Mouse (Mus musculus) B cell, adult (primary cell): ENCODE results near the gene Ppm1f. TPM values are rescaled to one million over a fixed set of nuclear protein-coding genes. Genes with fewer than 3 reads are reported as not detected.

Experiments
- total RNA-seq: library from RNA; stranded (reverse); gene quantifications from 4 replicates; pipeline ENCODE4 v1.2.4, GENCODE M21; 2023; ENCODE audit not compliant: inconsistent age

Ppm1f gene
- total RNA-seq: 11.6 to 14.9 TPM (median 13.6 TPM) in 4 replicates

GRCm38 (mm10) chr16:16896382-16897055 lies at the start of gene Ppm1f:
Gene Ppm1f (plus strand): TSS chr16:16896469.

DNA sequence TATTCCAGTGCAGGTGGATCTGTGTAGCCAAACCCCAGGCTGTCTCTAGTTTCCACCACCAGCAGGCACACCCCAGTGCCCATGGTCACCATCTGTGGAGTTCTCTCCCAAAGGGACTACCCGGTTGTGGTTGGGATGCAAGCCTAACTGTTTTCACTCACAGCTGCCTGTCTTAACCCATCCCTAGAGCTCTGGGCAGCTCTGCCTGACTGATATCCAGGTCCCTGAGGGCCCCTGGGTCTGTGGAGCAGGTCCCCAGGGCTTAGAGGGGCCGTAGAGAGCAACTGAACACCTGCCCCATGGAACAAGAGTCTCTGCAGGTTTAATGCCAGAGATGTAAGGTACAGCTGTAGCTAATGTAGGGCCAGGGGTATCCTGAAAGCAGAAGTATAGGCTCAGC lies 32.3 kb upstream of the Ppm1f start, which contains the start of gene Igll1:
Igll1 (minus strand) TSS at position 8 of the 400 bp plus-strand sequence.

GRCm38 (mm10) chr16:16870617-16871331 lies 25.5 kb upstream of the Ppm1f start, which contains the start of the genes Top3b and Vpreb1:
Gene Top3b (plus strand): TSS chr16:16870736.
Gene Vpreb1 (minus strand): TSS chr16:16870843.

Other genes with a start within 250 kb of the Ppm1f start
- not detected in 4 replicates for gene Olfr19, start 220.1 kb upstream of the Ppm1f start, total RNA-seq
- gene Spag6l, start 67.0 kb upstream of the Ppm1f start, total RNA-seq: 9.6 to 16.9 TPM (median 12.9 TPM) in 4 replicates
- not detected in 4 replicates for gene Igll1, start 32.5 kb upstream of the Ppm1f start, total RNA-seq
- 130 to 141 TPM (median 135 TPM) in 4 replicates for gene Top3b, start 25.7 kb upstream of the Ppm1f start, total RNA-seq
- 1.2 TPM in 1 of 4 replicates, not detected in the others for gene Vpreb1, start 25.6 kb upstream of the Ppm1f start, total RNA-seq
- gene Mapk1, start 86.9 kb downstream of the Ppm1f start, total RNA-seq: 174 to 192 TPM (median 182 TPM) in 4 replicates
- 0.74 to 3.2 TPM (median 0.79 TPM) in 4 replicates for gene Ypel1, start 173.2 kb downstream of the Ppm1f start, total RNA-seq
- gene Ppil2, start 214.8 kb downstream of the Ppm1f start, total RNA-seq: 103 to 114 TPM (median 113 TPM) in 4 replicates
- 10.3 to 17.8 TPM (median 12.8 TPM) in 4 replicates for gene 2610318N02Rik, start 228.7 kb downstream of the Ppm1f start, total RNA-seq
- 25.8 to 37.4 TPM (median 28.3 TPM) in 4 replicates for gene Sdf2l1, start 235.9 kb downstream of the Ppm1f start, total RNA-seq
- 1.9 to 3.8 TPM (median 2.9 TPM) in 4 replicates for gene Ydjc, start 248.2 kb downstream of the Ppm1f start, total RNA-seq